Mouse (Mus musculus): ENCODE data around the gene Pole3. TPM values are rescaled to one million over a fixed set of nuclear protein-coding genes. Genes with fewer than 3 reads are reported as not detected.

Gene Pole3
- polyA plus RNA-seq (2012): 35.7 and 46.1 TPM in 2 replicates

DNA sequence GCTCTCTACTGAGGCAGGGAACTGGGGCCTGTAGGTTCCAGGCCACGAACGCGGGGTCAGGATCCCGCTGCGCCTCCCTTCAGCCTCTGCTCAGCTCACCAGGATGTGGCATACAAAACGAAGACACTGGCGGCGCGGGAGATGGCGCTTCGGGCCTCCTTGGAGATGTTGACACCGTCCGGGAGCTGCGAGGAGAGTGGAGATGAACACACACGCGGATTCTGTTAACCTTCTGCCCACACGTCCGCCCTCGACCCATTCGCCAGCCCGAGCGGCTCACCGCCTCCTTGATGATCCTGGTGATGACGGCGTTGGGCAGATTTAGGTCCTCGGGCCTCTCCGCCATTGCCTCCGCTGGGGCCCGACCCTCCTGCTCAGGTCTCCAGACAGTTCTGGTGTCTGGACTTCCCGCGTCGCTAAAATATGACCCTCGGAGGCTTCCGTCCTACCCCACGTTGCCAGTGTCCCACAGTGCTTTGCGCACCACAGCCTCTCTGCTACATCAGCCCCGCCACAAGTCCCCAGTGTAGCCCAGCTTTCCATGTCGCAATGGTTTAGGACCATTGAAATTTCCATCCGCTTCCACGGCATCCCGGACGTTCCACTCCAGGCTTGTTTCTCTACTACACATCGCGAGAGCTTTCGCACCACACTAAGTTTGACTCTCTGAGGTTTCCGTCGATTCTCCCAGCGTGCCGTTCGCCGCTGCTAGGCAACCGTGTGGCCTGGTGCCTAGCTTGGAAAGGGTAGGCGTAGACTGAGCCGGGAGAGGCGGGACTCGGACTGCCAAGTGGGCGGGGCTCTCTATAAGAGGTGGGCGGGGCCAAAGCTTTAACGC, at the start of gene Pole3, which contains the start of gene 4933430I17Rik:
Pole3 (minus strand) TSS at position 418 of the 838 bp plus-strand sequence.
4933430I17Rik (plus strand) TSS at position 719 of the 838 bp plus-strand sequence.

DNA sequence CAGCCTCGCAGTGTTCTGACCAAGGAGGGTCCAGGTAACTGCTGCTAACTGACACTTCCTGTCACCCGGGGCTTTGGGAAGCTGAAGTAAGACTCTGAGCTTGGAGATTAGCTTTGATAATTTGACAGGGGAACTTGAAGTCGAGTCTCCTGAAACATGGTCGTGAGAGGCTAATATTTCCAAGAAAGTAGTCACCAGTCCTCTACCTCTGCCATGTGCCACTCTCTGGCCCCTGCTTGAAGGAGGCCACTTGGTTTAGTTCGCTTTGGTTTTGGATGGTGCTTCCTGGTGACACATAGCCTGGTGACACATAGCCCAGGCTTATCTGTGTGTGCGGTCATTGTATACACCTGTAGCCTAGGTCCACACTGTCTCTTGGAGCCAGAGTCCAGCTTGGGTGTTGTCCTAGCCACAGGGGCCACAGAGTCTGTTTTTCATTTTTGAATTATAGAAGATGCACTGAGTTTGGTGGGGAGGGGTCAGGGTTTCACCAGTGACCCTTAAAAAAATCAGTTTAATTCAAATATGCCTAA, 35.0 kb upstream of the Pole3 start, which contains the start of gene Rgs3:
Rgs3 (plus strand) TSS at position 51 of the 533 bp plus-strand sequence.

DNA sequence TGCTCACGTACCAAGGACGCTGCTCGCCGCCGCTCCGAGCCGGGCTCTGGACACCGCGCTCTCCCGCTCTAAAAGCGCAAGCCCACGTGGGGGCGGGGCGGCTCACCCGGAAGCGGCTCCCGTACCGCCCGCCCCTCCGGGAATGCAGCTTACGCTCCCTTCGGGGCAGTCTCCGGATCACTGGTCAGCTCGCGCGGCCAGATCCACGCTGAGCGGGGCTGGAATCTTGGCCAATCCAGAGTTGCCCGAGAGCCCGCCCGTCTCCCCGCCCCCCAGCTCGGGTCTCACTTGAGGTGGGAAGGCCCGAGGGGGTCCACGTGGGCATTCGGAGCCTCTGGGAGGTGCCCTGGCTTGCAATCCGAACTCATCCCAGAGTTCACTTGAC, 5.0 kb downstream of the Pole3 start, which contains the start of gene Alad:
Alad (minus strand) TSS at position 70 of the 385 bp plus-strand sequence.

DNA sequence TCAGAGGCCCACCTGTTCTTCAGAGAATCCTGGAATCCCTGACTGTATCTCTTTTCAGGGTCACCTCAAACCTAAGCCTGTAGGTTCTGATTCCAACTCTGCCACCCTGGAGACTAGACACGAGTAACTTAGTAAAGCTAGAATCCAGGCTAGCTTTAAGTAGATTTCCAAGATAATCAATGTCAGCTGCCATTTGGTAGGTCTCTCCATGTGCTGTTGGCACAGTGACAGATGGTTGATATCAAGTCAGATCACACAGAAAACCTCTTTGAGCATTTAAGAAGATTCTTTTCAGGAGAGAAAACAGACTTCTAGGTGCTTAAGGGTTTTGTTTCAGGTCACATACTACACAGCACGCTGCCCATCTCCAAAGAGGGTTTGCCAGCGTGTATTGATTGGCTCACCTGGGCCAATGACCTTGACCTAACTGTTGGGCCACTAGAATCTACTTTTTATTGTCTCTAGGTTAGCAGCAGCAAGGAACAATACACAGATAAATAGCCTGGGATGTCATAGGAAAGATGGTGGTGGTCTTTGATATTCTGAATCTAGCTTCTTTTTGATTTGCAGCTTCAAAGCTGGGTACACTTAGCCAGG, 21.4 kb downstream of the Pole3 start, which contains the start of gene Hdhd3:
Hdhd3 (minus strand) TSS at position 94 of the 597 bp plus-strand sequence.

DNA sequence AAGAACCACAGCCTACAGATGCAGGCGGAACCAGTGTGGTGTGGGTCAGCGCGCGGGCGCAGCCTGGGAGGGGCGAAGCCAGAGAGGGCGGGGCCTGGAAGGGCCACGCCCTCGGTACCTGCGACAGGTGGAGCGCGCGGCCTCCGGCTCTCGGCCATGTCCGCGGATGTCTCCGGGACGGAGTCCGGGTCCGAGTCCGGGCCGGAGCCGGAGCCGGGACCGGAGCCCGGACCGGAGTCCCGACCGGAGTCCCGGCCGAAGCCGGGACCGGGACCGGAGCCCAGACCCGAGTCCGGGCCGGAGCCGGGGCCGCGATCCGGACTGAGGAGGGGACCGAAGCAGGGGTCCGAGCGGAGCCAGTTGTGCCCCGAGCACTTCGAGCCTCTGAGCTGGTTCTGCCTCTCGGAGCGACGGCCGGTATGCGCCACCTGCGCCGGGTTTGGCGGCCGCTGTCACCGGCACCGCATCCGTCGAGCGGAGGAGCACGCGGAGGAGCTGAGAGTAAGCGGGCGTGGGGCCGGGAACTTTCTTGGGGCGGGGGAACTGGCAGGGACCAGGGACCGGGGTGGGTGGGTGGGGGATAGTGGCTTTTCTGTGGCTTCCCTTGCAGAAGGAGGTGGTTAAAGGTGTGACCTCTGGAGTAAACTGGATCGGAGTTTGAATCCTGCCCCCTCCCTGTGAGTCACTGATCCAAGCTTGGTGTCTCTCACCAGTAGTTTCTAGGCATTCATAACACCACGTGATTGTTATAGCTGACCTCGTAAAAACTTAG, 44.7 kb downstream of the Pole3 start, which contains the start of gene Bspry:
Bspry (plus strand) TSS at position 117 of the 772 bp plus-strand sequence.

Other genes with a start within 250 kb of the Pole3 start
- 12.2 and 13.8 TPM in 2 replicates for gene Fkbp15, start 164.5 kb downstream of the Pole3 start, polyA plus RNA-seq (2012)
- 1.7 and 2.0 TPM in 2 replicates for gene Slc31a1, start 164.3 kb downstream of the Pole3 start, polyA plus RNA-seq (2012)
- 22.7 and 35.0 TPM in 2 replicates for gene Cdc26, start 116.4 kb downstream of the Pole3 start, polyA plus RNA-seq (2012)
- gene Prpf4, start 116.3 kb downstream of the Pole3 start, polyA plus RNA-seq (2012): 2.2 TPM in 2 replicates
- not detected in 2 replicates for gene Rnf183, start 89.8 kb downstream of the Pole3 start, polyA plus RNA-seq (2012)
- gene Wdr31, start 54.2 kb downstream of the Pole3 start, polyA plus RNA-seq (2012): 1.2 and 1.4 TPM in 2 replicates
- gene Bspry, start 45.0 kb downstream of the Pole3 start, polyA plus RNA-seq (2012): 0.24 and 0.48 TPM in 2 replicates
- 0.58 and 0.84 TPM in 2 replicates for gene Hdhd3, start 21.6 kb downstream of the Pole3 start, polyA plus RNA-seq (2012)
- 118 and 150 TPM in 2 replicates for gene Alad, start 5.2 kb downstream of the Pole3 start, polyA plus RNA-seq (2012)
- not detected in 2 replicates for gene 4933430I17Rik, start 301 bp upstream of the Pole3 start, polyA plus RNA-seq (2012)
- 26.4 and 31.7 TPM in 2 replicates for gene Rgs3, start 34.8 kb upstream of the Pole3 start, polyA plus RNA-seq (2012)

All from megakaryocyte-erythroid progenitor cell, adult 5 weeks (primary cell).